Mouse (Mus musculus) right cerebral cortex, postnatal 25 days (tissue): Measurements from ENCODE around the gene Pias3.
A peak's percentile ranks its signal among the peaks of the same experiment; 100 is the strongest.
"Not testable (repeated sequence)": the region's sequence is repeated elsewhere in the genome, so short reads cannot be mapped to it uniquely, and the experiment has no call there.

Source experiments
- DNase-seq: peaks from one replicate; pipeline ENCODE4 v3.0.0; 2022

Gene Pias3

DNA sequence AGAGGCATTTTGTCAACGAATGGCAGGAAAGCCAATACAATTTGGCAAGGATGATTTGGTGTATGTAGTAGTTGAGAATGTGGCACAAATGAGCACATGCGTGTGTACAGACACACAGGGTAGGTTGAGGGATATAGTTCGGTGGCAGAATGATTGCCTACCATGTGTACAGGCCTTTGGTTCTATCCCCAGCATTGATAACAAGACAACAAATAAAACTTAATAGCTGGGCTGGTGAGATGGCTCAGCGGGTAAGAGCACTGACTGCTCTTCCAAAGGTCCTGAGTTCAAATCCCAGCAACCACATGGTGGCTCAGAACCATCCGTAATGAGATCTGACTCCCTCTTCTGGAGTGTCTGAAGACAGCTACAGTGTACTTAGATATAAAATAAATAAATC, 10.1 kb upstream of the Pias3 start:
- DNase-seq: not testable (repeated sequence)

GRCm38 (mm10) chr3:96688854-96689253, 7.3 kb upstream of the Pias3 start:
- no peak for DNase-seq

GRCm38 (mm10) chr3:96690298-96690697, 5.9 kb upstream of the Pias3 start:
- DNase-seq: no peak

DNA sequence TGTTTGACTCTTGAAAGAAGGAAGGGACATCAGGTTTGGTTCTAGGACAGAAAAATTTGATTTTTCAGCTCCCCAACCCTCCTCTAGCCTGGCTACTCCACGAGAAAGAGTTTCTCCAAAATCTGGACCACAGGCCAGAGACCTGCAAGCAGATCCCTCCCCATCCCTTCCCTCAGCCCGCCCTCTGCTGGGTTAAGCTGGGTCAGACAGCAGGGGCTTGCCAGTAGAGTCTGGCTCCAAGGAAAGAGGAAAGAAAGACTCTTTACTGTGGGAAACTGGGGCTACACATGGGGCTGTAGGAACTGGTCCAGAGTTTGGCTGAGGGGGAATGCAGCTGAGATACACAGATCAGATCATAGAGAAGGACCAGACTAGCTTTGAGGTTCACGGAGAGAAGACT, 3.7 kb upstream of the Pias3 start:
- DNase-seq: no peak

DNA sequence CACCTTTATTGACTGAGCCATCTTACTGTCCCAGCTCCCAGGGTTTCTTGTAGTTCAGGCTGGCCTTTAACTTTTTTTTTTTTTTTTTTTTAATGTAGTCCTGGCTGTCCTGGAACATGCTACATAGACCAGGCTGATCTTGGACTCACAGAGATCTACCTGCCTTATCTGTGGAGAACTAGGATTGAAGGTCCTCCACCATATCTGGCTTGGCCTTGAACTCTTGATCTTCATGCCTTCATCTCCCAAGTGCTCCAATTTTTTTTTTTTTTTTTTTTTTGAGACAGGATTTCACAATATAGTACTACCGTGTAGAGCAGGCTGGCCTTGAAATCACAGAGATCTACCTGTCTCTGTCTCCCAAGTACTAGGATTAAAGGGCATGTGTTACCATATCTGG, 2.6 kb upstream of the Pias3 start:
- DNase-seq: no peak

GRCm38 (mm10) chr3:96696766-96697732, 865 bp downstream of the Pias3 start:
- peak; percentile 87 for DNase-seq

DNA sequence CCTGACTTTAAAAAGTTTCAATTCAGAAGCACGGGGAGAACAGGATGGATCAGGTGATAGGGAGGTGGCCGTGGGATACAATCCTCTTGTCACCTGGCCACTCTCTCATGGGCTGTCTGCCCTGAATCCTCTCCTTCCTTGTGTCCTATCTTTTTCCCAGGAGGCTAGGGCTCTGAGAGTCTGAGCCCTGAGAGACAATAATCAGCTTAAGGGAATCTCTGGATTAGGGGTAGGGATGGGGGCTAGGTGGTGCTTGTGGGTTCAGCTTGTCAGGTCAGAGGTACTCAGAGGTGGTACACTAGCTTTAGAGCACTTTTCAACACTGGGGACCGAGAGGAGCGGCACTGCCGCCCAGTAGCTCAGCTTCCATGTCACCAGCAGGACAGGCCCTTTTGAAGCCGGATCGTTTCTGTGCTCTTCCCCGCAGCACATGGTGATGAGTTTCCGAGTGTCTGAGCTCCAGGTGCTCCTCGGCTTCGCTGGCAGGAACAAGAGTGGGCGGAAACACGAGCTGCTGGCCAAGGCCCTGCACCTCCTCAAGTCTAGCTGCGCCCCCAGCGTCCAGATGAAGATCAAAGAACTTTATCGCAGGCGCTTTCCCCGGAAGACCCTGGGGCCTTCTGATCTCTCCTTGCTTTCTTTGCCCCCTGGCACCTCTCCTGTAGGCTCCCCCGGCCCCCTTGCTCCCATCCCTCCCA, 3.0 kb downstream of the Pias3 start:
- no peak for DNase-seq

DNA sequence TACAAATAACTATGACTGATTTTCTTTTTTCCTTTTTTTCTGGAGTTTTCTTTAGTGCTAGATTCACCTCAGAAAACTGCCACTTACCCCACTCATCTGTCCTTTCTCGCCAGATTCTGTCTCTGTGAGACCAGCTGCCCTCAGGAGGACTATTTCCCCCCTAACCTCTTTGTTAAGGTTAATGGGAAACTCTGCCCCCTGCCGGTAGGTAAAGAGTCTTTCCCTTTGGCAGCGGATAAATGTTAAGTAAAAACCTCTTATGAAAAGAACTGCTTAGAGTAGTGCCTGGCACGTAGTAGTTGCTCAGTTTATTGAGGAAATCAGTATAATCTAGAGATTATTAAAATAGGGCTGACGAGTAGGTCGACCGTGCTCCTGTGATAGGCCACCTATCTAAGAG, 4.2 kb downstream of the Pias3 start:
- DNase-seq: no peak

GRCm38 (mm10) chr3:96701003-96701402, 4.8 kb downstream of the Pias3 start:
- DNase-seq: no peak

DNA sequence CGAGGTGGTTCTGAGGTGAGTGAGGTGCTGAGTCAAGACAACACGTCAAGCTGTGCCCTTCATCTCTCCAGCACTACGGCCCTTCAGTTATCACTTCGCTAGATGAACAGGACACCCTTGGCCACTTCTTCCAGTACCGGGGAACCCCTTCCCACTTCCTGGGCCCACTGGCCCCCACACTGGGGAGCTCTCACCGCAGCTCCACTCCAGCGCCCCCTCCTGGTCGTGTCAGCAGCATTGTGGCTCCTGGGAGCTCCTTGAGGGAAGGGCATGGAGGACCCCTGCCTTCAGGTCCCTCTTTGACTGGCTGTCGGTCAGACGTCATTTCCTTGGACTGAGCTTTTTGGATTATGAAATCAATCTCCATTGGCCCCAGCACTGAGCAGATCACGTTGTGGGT, 8.6 kb downstream of the Pias3 start:
- no peak for DNase-seq

DNA sequence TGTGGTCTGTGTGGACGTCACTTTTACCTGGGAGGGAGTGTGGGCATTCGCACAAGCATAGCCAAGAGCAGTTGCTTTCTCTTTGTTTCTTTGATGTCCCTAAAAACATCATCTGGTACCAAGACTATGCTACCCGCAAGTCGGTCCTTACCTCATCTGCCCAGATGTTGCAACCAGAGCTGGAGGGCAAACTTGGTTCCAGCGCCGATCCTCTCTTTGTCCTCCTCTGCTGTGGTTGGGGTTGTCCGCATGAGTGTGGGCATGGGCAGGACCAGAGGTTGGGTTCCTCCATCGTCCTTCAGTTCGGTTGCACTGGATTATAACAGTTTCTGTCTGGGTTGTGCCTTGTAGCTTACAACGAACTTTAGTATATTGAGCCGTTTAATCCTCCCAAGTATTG, 10.0 kb downstream of the Pias3 start:
- no peak for DNase-seq

- no peak for DNase-seq
Measured at GRCm38 (mm10) chr3:96706984-96707383, 10.8 kb downstream of the Pias3 start.

DNA sequence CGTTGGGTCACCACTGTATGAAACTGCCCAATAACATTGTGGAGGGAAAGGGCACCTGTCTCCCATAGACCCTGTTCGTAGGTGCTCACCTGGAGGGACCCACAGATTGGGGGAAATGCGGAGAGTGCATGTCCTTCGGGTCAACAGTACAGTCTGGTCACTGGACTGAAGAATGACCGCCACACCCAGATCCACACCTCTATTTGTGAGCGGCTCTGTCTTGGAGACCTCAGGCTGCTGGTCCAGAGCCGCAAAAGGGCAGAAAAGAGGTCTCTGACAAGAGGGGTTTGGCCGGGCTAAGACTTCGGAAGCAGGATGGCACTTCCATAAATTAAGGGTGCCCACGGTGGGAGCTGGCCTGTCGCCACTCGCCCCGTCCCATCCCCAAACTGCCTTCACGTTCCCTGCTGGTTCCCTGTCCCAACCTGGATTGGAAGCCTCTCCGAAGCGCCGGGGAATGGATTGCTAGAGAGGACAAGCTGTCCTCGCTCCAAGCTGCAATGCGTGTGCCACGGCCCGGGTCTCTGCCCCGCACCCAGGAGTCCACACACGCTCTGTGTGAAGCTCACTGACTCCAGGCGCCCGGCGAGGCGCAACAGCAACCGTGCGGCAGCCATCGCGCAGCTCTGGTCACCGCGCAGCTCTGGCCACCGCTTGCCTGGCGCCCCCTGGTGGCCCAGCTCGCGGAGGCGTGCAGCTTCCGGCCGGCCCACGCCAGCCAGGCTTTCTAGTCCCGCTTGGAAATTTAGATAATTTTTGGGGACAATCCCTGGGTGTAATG, 11.9 kb downstream of the Pias3 start, which contains the start of gene Nudt17:
Gene Nudt17 (minus strand): TSS at position 660 of the 781 bp plus-strand sequence.
- peak; percentile 84 for DNase-seq

GRCm38 (mm10) chr3:96708684-96709064, 12.5 kb downstream of the Pias3 start:
- DNase-seq: no peak

- DNase-seq: no peak
Measured at GRCm38 (mm10) chr3:96714286-96714685, 18.1 kb downstream of the Pias3 start.

DNA sequence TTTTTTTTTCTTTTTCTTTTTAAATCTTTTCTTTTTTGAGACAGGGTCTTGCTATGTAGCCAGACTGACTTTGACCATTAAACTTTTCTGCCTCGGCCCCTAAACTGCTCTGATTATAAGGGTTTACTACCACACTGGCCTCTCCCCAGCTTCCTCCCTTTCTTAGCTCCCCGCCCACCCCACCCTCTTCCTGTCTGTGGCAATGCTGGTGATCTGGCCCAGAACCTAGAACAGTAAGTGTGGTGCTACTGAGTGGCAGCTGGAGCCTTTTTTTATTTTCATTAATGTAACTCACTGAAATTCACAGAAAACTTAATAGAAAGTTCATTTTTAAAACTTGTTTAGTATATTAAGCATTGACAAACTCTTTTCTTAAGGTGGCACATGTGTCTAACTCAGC, 19.7 kb downstream of the Pias3 start:
- no peak for DNase-seq

DNA sequence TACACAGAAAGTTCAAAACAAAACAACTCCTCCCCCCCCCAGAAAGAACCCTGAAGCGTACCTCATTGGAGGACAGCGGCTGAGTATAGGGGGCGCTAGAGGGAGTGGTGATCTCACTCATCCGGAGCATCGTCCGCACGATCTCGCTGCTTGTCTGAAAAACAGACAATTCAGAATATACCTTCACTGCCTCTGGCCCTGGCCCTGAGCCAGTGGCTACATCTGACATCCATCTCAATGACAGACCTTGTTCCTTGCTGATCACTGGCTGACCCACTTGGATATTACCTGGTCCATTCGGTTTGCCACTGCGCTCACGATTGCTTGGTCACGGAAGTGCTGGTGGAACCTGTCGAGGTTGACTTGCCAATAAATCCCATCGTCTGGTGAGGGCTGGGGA, 23.0 kb downstream of the Pias3 start:
- DNase-seq: no peak

DNA sequence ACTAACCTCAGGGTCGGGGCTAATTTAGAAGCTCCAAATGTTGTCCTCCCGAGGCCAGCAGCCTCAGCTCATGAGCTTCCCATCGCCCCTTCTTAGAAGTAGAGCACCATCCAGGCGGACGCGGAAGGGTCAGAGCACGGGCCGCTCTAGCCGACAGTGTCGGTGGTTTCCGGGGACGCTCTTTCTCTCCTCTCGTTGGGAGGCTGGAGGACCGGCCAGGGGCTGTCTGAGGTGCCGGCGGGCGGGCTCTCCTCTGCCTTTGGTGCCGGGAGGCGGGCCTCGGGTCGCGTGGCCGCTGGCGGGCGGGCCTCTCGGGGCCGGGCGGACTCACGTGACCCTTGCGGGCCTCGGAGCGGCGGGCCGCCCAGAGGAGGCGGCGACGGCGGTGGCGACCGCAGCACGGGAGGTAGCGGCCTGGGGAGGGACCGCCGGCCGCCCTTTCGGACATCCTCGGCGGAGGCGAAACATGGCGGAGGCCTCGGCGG, 31.2 kb downstream of the Pias3 start, which contains the start of the genes Polr3c and Rnf115:
Gene Polr3c (minus strand): TSS at position 286 of the 485 bp plus-strand sequence.
Gene Rnf115 (plus strand): TSS at position 322 of the 485 bp plus-strand sequence.
- peak; percentile 97 for DNase-seq

DNA sequence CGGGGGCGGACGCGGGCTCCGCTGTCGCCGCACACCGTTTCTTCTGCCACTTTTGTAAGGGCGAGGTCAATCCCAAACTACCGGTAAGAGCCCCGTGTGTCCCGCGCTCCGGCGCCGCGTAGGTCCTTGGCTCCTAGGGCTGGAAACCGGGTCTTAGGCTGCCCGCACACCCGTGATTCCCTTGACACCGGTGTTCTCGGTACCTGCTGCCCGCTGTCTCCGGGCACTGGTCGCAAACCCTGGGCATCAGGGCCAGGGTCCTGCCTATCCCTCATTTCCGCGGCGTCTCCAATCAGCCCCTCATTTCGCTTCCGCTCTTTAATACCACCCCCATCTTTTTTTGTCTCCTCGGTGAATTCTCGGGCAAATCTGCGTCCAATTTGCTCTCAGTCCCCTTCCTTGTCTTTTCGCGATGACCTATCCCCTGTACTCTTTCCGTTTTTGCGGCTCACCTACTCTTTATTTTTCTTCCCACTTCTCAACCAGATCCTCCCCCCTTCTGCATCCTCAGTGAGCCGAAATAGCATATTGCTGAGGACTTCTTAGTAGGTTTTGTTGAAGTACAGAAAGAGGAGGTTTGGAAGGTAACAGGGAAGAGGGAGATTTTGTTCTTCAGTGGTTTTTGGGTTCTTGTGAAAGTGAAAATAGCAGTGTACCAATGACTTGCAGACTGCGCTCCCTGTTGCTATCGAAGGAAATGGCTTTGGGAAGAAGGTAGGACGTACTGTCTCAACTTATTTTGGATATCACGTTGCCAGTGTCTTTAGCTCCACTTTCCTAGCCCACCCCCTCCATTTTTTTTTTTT, 31.8 kb downstream of the Pias3 start:
- no peak for DNase-seq

DNA sequence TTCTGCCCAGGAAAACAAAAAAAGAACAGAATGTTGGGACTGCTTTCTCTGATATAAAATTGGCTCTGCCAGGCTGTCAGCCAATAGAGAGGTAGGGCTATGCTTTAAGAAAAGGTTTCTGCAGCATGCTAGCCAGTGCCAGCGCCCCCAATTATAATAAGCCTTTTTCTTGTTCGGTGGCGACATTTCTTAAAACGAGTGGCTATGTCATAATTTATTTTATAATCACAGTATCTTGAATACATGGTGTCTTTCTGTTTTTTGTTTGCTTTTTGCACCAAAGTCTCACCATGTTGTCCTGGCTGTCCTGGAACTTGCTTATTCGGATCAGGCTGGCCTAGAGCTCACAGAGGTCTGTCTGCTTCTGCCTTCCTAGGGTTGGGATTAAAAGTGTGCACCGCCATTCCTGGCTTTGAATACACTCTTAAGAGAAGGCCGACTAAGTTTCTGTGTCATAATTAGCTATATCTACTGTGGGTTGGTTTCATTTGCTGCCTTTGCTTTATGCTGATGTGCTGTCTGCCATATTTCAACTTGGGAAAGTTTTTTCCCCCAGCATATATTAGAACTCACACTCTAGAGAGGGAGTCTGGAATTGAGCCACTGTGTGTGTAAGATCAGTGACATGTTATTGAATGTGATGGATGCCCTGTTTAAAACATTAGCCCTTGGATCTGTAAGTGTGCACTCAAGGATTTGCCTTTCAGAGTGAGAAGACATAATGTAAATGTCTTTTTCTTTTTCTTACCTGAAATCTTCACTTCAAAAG, 32.6 kb downstream of the Pias3 start:
- DNase-seq: no peak

DNA sequence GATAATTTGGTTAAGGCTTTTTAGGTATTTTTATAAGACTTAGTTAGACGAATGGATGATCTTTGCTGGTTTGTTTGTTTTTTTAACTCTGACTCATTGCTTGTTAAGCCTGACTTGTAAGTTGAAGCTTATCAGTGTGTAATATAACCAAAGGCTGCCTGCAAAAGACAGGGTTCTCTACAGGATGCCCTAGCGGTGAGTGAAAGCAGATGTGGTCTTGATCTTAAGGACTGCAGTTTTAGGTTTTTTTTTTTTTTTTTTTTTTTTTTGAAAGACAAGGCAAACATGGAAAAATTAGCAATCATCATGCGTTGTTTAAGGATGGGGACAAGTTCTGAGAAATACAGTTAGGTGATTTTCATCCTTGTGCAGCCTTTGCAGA, 33.2 kb downstream of the Pias3 start:
- no peak for DNase-seq
